Mouse (Mus musculus) gastrocnemius, adult 8-10 months (tissue): ENCODE measurements around the gene Tmem131. TPM values are rescaled to one million over a fixed set of nuclear protein-coding genes. Genes with fewer than 3 reads are reported as not detected.
"Not testable (repeated sequence)": the region's sequence is repeated elsewhere in the genome, so short reads cannot be mapped to it uniquely, and the experiment has no call there.

Source experiments
- DNase-seq, 2 experiments: peaks; one replicate each; pipeline ENCODE4 v3.0.0; 2022; ENCODE audit warnings: low spot score in 2 of 2
- total RNA-seq, 4 experiments: library from RNA; stranded (reverse); gene quantifications; 2 replicates each; pipeline ENCODE4 v1.2.4; 2022

The Tmem131 gene
- total RNA-seq, 4 experiments from 2014 or later, result 22.6 to 28.6 (median 27.4) TPM

DNA sequence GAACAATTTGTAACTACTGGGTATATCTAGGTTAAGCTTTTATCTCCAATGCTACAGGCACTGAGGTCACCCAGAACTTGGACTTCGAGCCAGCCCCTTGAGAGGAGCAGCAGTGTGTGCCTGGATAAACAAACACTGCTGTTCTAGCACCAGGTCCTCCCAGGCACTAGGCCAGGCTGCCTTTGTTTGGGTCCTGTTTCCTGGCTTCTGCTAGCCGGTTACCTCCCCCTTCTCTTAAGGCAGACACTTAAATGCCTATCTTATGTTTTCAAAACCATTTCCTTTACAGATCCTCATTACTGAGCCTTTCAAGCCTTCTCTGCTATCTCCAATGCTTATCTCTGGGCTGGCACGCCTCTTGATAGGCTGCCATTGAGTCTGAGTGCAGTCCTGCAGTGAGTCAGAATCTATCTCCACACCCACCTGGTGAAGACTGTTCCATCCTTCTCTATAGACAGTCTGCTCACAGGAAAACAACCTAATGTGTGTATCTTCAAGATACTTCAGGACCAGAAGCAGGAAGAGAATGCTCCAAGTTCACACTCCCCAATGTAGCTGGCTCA is 23.2 kb downstream of the Tmem131 start:
- no peak for DNase-seq

GRCm38 (mm10) chr1:36919728-36920127 is 23.7 kb downstream of the Tmem131 start:
- DNase-seq, result no peak

DNA sequence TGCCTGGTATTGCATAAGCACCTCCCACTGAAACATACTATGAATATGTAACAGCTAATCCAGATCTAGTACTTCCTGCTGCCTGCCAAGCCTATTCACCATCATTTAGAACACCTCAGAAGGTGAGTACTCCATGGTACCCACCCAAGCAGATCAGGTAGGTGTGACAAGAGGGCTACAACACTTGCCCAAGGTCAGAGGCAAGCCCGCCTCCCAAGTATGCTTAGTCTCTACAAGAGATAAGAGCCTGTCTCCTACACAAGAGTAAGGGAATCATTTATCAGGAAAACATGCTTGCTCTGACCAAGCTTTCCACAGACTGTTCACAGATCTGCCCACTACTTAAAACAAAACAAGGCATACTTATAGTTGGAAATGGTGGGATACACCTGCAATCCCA is 26.0 kb downstream of the Tmem131 start:
- DNase-seq, result no peak

GRCm38 (mm10) chr1:36915200-36915580 is 28.3 kb downstream of the Tmem131 start:
- DNase-seq, result no peak

DNA sequence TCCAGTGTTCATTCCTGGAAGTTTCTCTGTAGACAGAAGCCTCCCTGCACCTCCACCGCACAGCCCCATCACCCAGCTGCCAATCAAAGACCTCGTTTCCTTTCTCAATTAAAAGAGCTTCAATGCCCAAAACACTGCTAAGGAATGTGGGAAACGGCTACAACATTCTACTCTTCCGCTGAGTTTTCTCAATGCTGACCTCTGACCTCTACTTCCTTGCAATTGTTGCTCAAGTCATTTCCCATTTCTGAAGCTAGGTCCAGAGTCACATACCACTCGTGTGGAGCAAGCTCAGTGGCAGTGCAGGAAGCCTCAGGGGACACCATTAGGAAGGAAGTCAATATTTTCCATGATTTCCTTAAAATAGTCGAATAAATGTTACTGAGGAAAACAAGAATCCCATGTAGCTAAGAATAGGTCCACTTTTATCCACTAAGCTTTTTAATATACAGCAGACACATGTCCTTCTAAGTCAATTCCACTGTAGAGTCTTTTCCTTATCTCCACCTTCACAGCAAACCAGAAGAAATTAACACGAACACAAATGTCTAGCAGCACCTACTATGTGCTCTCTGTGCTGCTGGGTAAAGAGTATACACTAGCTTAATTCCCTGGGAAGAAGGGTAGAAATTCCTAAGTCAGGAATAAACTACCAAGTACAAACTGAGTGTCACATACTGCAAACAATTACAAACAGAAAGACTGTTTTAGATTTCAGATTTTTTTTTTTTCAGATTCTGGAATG is 28.8 kb downstream of the Tmem131 start:
- DNase-seq, result no peak

DNA sequence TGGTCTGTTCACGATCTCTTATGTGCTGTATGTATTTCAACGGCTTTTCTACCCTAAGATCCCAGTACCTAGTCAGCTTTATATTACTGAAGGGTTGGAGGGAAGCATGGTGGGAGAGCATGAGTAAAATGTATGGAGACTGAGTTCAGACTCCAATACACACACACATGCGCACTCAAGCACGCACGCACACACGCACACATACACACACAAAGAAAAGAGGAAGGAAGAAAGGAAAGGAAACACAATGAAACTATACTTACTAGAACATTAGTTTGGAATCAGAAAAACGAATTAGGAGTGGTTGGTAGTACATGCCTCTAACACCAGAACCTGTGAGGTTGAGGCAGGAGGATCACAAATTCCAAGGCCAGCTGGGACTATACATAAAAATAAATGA is 29.7 kb downstream of the Tmem131 start:
- DNase-seq, result no peak

DNA sequence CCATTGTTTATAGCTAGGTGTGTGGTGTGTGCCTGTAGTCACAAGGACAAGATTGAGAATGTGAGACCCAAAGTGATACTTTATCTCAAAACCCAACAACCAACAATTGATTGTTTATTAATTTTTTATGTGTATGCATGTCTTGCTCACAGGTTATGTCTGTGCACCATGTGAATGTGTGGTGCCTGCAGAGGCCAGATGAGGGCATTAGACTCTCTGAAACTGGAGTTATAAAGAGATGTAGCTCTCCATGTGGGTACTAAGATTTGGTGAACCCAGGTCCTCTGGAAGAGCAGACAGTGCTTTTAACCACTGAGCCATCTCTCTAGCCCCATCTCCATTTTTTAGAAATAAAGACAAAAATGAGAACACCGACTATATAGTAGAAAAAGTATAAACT is 31.2 kb downstream of the Tmem131 start:
- no peak for DNase-seq

- DNase-seq, result no peak
Observed at GRCm38 (mm10) chr1:36911603-36912002, 31.9 kb downstream of the Tmem131 start.

GRCm38 (mm10) chr1:36910397-36910796 is 33.1 kb downstream of the Tmem131 start:
- no peak for DNase-seq

GRCm38 (mm10) chr1:36909965-36910364 is 33.5 kb downstream of the Tmem131 start:
- DNase-seq, result not testable (repeated sequence)

GRCm38 (mm10) chr1:36905216-36905615 is 38.2 kb downstream of the Tmem131 start:
- DNase-seq, result no peak

DNA sequence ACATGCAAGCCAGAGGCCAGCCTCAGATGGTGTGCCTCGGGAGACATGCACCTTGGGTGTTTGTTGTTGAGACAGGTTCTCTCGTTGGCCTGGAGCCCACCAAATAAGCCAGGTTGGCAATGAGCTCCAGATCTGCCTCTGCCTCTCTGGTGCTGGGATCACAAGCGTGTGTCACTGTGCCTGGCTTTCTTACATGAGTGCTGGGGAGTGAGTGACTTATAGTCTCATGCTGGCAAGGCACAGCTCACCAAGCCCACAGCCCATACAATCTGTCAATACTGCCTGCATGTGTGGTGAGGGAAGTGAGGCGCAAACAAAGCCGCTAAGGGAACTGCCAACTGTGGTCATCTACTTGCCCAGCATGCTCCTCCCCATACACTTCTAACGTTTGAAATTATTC is 39.0 kb downstream of the Tmem131 start:
- DNase-seq, result no peak

- DNase-seq, result no peak
Observed at GRCm38 (mm10) chr1:36904084-36904451, 39.4 kb downstream of the Tmem131 start.

GRCm38 (mm10) chr1:36903376-36904083 is 39.9 kb downstream of the Tmem131 start:
- DNase-seq, result no peak

- no peak for DNase-seq
Observed at GRCm38 (mm10) chr1:36902533-36903315, 40.7 kb downstream of the Tmem131 start.

- no peak for DNase-seq
Observed at GRCm38 (mm10) chr1:36899622-36900021, 43.8 kb downstream of the Tmem131 start.

DNA sequence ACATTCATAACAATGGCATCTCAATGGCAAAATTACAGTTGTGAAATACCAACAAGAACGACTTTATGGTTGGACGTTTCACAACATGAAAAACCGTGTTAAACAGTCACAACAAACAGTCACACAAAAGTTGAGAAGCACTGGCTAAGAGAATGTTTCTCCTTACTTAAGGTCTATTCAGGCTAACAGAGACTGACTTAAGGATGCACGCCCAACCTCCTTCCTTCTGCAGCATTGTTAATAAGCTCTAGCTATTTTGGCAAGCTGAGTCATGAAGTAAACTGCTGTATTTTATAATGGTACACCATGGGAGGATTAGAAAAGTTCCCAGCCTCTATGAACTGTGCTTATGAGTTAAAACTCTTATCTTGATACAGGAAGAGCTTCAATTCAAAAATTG is 47.0 kb downstream of the Tmem131 start:
- DNase-seq, result no peak

DNA sequence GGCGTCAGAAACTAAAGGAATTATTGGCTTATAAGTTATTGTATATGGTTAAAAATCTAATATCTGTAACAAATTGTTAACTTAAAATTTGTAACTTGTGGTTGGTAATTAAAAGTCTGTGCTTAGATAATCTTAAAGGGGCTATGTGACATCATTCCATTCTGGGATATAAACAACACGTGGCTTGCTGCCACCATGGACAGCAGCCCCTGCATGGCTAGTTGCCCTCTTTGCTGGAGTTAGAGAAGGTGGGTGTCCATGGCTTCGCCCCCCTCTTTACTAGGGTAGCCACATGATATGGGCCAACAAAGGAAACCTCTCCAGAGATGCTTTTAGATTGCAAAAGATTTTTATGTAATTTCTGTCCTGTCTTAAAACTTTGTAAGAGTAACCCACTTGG is 48.0 kb downstream of the Tmem131 start:
- DNase-seq, result no peak

DNA sequence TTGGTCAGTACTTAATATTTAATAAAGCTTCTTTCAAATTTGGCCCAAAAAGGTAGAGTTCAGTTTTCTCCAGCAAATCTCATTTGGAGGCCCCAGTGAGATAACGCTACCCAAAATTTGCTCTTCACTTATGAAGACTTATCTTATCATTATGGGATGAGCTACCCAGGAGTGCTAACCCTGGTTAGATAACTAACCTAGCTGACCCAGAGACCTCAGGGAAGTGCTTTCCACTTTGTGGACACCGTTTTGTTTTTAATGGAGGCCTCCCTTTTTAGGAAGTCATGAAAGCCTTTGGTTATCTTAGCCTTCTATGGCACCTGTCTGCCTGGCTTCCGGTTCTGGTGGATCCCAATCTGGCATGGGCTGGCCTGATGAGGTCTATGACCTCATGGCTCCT is 49.3 kb downstream of the Tmem131 start:
- no peak for DNase-seq

DNA sequence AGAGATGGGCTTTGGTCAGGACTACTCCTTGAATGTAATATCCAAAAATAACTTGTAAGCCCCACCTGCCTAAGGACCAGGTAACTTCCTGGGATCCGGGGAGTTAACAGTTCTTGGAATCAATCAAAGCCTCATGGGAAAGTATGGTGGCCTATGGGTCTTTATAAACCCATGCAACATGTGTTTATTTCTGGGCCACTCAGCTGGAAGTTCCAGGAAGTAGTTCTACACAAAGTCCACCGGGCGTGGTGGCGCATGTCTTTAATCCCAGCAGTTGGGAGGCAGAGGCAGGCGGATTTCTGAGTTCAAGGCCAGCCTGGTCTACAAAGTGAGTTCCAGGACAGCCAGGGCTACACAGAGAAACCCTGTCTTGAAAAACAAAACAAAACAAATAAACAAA is 49.7 kb downstream of the Tmem131 start:
- DNase-seq, result not testable (repeated sequence)

- no peak for DNase-seq
Observed at GRCm38 (mm10) chr1:36893146-36893545, 50.3 kb downstream of the Tmem131 start.

- DNase-seq, result no peak
Observed at GRCm38 (mm10) chr1:36892461-36892860, 51.0 kb downstream of the Tmem131 start.
